In the genomic region with DNA sequence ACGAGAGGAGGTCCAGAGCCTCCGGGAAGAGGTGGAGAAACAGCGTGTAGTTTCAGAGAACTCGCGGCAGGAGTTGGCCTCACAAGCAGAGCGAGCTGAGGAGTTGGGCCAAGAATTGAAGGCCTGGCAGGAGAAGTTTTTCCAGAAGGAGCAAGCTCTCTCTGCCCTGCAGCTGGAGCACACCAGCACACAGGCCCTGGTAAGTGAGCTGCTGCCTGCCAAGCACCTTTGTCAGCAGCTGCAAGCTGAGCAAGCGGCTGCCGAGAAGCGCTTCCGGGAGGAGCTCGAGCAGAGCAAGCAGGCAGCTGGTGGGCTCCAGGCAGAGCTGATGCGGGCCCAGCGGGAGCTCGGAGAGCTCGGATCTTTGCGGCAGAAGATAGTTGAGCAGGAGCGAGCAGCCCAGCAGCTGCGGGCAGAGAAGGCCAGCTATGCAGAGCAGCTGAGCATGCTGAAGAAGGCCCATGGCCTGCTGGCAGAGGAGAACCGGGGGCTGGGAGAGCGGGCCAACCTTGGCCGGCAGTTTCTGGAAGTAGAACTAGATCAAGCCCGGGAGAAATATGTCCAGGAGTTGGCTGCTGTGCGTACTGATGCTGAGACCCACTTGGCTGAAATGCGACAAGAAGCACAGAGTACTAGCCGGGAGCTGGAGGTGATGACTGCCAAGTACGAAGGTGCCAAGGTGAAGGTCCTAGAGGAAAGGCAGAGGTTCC, we compare ENCODE assay signal across 9 mouse cellular contexts. TPM values are rescaled to one million over a fixed set of nuclear protein-coding genes. Genes with fewer than 3 reads are reported as not detected.
DNase-seq lines count a peak whose midpoint lies in the region; ATAC-seq and TF ChIP-seq lines count a peak whose summit lies in the region.
"Had no signal": no experiment of that assay in that cellular context is flagged by ENCODE, and none has a peak within 500 bp of the region (broad histone marks: within the 10 kb centered on the region; RNA-seq: fewer than 3 reads in every experiment).

No protein-coding gene starts in this region.

- H3K27me3 ChIP-seq in forebrain, postnatal 0 days (ENCODE audit: insufficient read depth, low read length), result no peaks in the 10 kb centered on the region
- H3K27me3 ChIP-seq in forebrain, embryonic 14.5 days (replicated peaks; ENCODE audit: control insufficient read depth, insufficient read depth, low read length), result no peaks in the 10 kb centered on the region
- H3K27me3 ChIP-seq in intestine, postnatal 0 days (replicated peaks; ENCODE audit: control insufficient read depth, insufficient read depth, low read length), result no peaks in the 10 kb centered on the region
- H3K27me3 ChIP-seq: CH12.LX had no signal

- H3K9ac ChIP-seq in forebrain, postnatal 0 days, result no peak overlapping the region
- H3K9ac ChIP-seq in forebrain, embryonic 14.5 days (ENCODE audit: low read length), result no peak overlapping the region
- H3K9ac ChIP-seq in intestine, postnatal 0 days (ENCODE audit: low read depth, low read length), result no peak overlapping the region

- peaks cover 82% of the 10 kb centered on the region for H3K36me3 ChIP-seq in forebrain, postnatal 0 days (ENCODE audit: insufficient read depth)
- peaks cover 98% of the 10 kb centered on the region for H3K36me3 ChIP-seq in forebrain, embryonic 14.5 days (ENCODE audit: control insufficient read depth, insufficient read depth, low read length)
- peaks cover 88% of the 10 kb centered on the region for H3K36me3 ChIP-seq in intestine, postnatal 0 days (ENCODE audit: control insufficient read depth, insufficient read depth)

- no peak overlapping the region for H3K4me2 ChIP-seq in forebrain, postnatal 0 days (ENCODE audit: low read depth)
- H3K4me2 ChIP-seq in forebrain, embryonic 14.5 days (ENCODE audit: low read length), result no peak overlapping the region
- no peak overlapping the region for H3K4me2 ChIP-seq in intestine, postnatal 0 days (replicated peaks; ENCODE audit: low read depth)

- no peaks in the 10 kb centered on the region for H3K9me3 ChIP-seq in forebrain, postnatal 0 days (ENCODE audit: low read length)
- no peaks in the 10 kb centered on the region for H3K9me3 ChIP-seq in forebrain, embryonic 14.5 days (replicated peaks; ENCODE audit: control insufficient read depth, low read length)
- H3K9me3 ChIP-seq in intestine, postnatal 0 days (ENCODE audit: control insufficient read depth), result no peaks in the 10 kb centered on the region

- TF ChIP-seq CTCF in forebrain, postnatal 0 days (IDR thresholded peaks at IDR 0.05; ENCODE audit: low read depth), result no peak
- no peak for TF ChIP-seq CTCF in intestine, postnatal 0 days (IDR thresholded peaks at IDR 0.05; ENCODE audit: low read depth)

- peak; percentile 50 for ATAC-seq in forebrain, postnatal 0 days
- no peak for ATAC-seq in forebrain, embryonic 14.5 days
- no peak for ATAC-seq in intestine, postnatal 0 days

- WGBS in forebrain, postnatal 0 days, result 87% methylated on average over 26 of the region's 26 CpGs
- WGBS in forebrain, embryonic 14.5 days, result 88% methylated on average over 26 of the region's 26 CpGs
- WGBS in intestine, postnatal 0 days, result 86% methylated on average over 26 of the region's 26 CpGs

- no peak for DNase-seq in forebrain, postnatal 0 days
- no peak for DNase-seq in forebrain, embryonic 14.5 days (ENCODE audit: low spot score)
- DNase-seq in right cerebral cortex, postnatal 10 days (ENCODE audit: low spot score in 2 of 2), result peak; percentile 63 to 67
- no peak for DNase-seq in right cerebral cortex, postnatal 25 days
- peak; percentile 46 for DNase-seq in heart, adult 8-10 months (ENCODE audit: low spot score)
- DNase-seq in skeletal muscle tissue, adult 2 months (ENCODE audit: low read depth, low spot score), result peak; percentile 73
- DNase-seq in kidney, adult 11 months, result no peak

- no peak overlapping the region for H3K4me3 ChIP-seq in forebrain, postnatal 0 days (ENCODE audit: low read depth, low read length)
- H3K4me3 ChIP-seq in forebrain, embryonic 14.5 days (ENCODE audit: low read depth, low read length), result no peak overlapping the region
- no peak overlapping the region for H3K4me3 ChIP-seq in intestine, postnatal 0 days (ENCODE audit: low read depth, low read length)

- H3K27ac ChIP-seq in forebrain, postnatal 0 days (ENCODE audit: low read depth, low read length), result no peak overlapping the region
- H3K27ac ChIP-seq in forebrain, embryonic 14.5 days (ENCODE audit: low read depth, low read length), result no peak overlapping the region
- no peak overlapping the region for H3K27ac ChIP-seq in intestine, postnatal 0 days (ENCODE audit: low read depth, low read length)

- no peaks in the 10 kb centered on the region for H3K4me1 ChIP-seq in forebrain, postnatal 0 days (ENCODE audit: insufficient read depth)
- no peaks in the 10 kb centered on the region for H3K4me1 ChIP-seq in forebrain, embryonic 14.5 days (ENCODE audit: control insufficient read depth, insufficient read depth, low read length)
- no peaks in the 10 kb centered on the region for H3K4me1 ChIP-seq in intestine, postnatal 0 days (replicated peaks; ENCODE audit: control insufficient read depth, insufficient read depth, low read length)

RNA-seq across cellular contexts. Expression of gene Il18bp, which starts 17.4 kb away (rescaled TPM):
- total RNA-seq in forebrain, postnatal 0 days (2014; rRNA removed), result 9.5 and 11.2 TPM in 2 replicates
- 1.7 and 2.8 TPM in 2 replicates for polyA plus RNA-seq in forebrain, postnatal 0 days (2015; fragmentation: Nextera tagmentation; extraction: Ambion mirVana)
- polyA plus RNA-seq in forebrain, embryonic 14.5 days (2014; fragmentation: Nextera tagmentation; extraction: Ambion mirVana), result 2.0 and 2.9 TPM in 2 replicates
- 10 to 100 TPM in 2 of 4 experiments, 1 to 10 TPM in 2; 7.1 to 15.8 (median 9.8) TPM for total RNA-seq in heart, adult 8-10 months (2022)
- 5.2 and 5.8 TPM in 2 replicates for polyA plus RNA-seq in intestine, postnatal 0 days (2015; fragmentation: Nextera tagmentation; extraction: Ambion mirVana)

Comparison
In these comparisons a context has a peak if more than half of its experiments do, and no peak if none do; other contexts are left out.
1. DNase-seq: peak in right cerebral cortex, postnatal 10 days (2 of 2), heart, adult 8-10 months (single experiment) and skeletal muscle tissue, adult 2 months (single experiment); none in forebrain, postnatal 0 days (single experiment), forebrain, embryonic 14.5 days (single experiment), right cerebral cortex, postnatal 25 days (single experiment) and kidney, adult 11 months (single experiment).